Mouse (Mus musculus) CD4-positive helper T cell, adult 2 months (primary cell): ENCODE data around the gene Map3k6.

ENCODE experiments used
- DNase-seq: peaks from one replicate; pipeline ENCODE4 v3.0.0-alpha.2; 2012; ENCODE audit warnings: low read depth, missing footprints, low spot score

Map3k6 gene

DNA sequence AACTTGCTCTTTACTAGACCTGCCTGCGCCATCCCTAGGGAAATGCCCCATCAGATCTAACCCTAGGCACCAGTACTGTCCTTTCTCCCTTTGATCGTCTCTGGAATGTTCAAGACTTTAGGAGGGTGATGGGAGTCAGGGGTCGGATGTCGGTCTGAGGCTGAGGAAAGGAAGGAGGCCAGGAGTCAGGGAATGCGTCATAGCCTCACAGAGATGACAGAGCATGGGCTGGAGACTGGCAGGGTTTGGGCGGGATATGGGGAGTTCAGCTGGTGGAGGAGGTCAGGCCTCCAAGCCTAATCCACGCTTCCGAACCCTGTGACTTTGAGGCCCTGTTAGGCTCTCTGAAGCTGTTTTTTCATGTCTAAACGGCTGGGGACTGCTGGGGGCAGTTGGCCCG is 27.0 kb upstream of the Map3k6 start:
- DNase-seq = no peak

DNA sequence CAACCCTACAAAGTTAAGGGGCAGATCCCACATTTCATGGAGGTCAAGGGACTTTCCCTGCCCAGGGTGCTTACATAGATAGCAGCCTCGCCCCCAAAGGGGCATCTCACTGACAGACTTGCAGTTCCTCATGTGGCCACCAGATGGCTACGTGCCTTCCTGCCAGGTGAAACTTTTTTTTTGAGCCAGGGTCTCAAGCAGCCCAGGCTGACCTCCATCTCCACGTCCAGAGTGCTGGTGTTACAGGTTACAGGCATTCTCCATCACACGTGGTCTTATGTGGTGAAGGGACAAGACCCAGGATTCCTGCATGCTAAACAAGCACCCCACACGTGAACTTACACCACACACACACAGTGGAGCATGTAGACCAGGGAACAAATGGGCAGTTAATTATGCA is 23.0 kb upstream of the Map3k6 start:
- peak; percentile 69 for DNase-seq

DNA sequence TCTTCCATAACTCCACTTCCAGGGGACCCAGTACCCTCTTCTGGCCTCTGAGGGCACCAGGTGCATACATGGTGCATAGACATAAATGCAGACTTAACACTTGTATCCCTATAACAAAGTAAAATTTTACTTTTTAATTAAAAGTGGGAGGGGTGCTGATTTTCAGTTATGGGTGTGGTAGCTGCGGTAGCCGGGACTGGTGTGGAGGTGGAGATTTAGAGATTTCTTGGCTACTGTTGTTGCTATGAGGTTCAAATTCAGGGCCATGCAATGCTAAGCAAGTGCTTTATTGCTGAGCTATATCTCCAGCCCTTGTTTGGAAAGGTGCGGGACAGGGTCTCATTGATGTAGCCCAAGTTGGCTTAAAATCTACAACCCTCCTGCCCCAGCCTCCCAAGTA is 21.9 kb upstream of the Map3k6 start:
- DNase-seq = no peak

DNA sequence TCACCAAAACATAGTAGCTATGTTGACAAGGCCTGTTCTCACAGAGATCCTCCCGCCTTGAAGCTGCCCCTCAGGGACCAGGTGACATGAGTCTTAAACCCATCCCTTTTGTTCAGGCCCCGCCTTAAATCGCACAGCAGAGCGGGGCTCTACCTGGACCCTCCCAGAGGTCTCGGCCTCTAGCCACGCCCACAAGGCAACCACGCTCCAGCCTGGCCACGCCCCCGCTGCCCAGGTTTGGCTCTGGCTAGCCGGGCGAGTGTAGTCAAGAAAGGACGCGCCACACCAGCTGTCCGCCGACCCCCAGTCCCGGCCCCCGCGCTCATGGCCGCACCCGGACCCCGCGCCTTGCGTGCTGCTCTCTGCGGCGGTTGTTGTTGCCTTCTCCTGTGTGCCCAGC is 20.0 kb upstream of the Map3k6 start:
- no peak for DNase-seq

DNA sequence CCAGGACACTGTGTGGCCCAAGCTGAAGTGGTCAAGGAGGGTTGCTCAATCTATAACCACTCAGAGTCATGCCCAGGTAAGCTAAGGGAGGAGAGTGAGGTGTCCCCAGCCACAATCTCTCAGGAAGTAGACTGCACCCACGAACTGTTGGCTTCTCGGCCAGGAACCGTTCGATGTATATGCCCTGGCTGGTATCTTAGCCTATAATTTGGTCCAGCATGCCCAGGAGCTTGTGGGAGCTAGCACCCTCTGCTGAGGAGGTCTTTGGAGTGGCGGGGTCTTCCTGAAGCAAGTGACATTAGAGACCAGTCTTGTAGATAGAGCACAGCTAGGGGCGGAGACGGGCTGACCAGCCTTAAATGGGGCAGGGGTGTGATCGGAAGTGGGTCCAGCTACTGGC is 18.9 kb upstream of the Map3k6 start:
- no peak for DNase-seq

DNA sequence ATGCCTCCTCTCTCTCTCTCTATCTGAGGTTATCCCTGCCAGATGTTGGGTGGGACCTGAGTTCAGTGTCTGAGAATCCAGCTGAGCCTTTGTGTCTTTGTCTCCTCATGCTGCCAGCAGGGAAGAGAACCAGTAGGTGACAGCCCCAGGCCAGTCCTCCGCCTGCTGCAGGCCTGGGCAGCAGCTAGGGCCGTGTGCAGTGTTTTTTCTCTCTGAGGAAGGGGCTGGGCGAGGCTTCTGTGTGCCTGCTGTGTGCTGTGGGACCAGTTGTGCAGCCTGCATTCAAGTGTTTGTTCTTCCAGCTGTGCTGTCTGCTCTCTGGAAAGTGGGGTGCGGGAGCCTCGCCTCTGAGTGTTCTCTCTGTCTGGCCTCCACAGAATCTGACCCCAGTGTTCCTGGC is 16.7 kb upstream of the Map3k6 start:
- no peak for DNase-seq

DNA sequence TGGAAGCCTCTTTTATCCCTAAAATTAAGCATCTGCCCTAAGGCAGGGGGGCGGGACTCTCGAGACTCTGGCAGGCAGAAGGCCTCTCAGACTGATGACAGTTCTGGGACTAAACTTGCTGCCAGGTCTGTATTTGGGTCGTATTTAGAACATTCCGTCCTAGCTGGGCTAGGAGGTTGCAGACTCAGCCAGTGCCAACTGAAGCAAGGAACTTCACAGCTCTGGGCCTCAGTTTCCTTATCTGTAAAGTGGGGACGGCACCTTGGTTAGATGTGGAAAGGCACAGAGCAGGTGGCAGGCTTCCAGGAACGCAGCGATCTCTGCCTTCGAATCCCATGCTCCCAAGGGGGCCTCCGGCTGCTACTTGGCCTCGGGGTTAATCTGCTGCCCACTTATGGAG is 14.5 kb upstream of the Map3k6 start:
- no peak for DNase-seq

DNA sequence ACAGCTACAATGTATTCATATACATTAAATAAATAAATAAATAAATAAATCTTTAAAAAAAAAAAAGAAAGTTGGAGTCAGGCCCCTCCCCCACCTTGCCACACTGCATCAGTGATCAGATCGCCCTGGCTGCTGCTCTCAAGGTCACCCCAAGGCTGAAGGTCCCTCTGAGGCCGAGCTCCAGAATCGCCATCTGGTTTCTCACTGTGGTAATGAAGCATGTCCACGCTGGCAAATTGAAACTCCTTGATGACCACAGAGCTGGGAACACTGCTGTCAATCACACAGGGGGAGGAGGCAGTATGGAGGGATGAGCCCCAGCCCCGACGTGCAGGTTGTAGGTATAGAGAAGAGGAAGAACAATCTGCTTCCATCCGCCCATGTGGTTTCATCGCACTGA is 13.0 kb upstream of the Map3k6 start:
- no peak for DNase-seq

DNA sequence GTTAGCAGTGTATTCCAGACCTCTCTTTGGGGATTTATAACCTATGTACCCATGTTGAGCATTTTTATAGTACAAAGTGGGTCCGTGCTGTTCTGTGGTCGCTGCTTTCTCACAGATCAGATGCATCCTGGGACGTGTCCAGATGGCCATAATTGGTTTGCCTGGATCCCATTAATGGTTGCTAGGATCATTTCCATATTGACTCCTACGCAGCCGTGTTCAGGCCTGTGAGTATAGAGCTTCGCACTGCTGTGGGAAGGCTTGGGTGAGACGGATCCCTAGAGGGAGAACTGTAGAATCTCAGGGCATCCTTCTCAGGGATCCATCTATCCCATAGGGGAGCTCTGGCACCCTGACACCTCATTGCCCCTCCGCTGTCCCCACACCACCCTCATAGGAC is 11.0 kb upstream of the Map3k6 start:
- DNase-seq = no peak

DNA sequence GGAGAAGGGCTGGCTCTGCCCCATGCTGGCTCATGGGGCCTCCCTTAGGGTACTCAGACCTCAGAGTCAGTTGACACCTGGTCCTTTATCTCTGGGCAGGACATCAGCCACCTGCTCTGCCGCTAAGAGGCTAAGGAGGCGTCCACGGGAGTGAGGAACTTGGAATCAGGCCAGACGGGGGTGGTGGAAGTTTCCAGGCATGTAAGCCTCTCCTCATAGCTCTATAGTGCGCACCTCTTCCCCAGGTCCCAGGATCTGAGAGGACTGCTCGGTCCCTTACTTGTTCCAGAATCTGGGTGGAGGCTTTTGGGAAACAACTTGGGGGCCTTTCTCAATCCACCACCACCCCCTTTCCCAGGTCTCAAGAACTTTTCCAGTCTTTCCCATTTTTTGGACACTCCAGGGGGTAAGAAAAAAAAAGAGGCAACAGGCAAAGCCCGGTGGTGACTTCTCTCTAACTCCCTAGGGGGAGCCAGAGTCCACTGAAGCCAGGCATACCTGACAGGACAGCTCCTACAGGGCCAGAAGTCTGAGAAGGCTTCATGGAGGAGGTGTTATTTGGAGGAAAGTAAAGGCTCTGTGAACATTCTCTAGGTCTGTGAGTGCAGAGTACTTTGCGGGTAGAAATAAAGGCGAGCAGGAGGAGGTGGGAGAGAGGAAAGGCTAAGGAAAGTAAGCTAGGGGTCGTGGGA is 7.2 kb upstream of the Map3k6 start:
- peak; percentile 52 for DNase-seq

DNA sequence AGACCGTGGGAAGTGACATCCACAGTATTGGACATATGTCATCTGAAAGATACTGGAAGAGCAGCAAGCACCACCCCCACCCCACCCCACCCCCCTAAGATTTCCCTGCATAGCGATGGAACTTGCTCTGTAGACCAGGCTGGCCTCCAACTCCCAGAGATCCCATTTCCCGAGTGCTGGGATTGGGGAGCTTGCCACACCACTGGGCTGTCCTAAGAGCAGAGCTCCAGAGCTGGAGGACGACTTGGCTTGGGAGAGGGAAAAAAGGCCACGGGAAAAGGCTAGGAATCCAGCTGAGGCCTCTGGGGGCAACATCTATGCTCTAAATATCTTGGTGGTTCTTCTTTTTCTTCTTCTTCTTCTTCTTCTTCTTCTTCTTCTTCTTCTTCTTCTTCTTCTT is 5.8 kb upstream of the Map3k6 start:
- DNase-seq = no peak

DNA sequence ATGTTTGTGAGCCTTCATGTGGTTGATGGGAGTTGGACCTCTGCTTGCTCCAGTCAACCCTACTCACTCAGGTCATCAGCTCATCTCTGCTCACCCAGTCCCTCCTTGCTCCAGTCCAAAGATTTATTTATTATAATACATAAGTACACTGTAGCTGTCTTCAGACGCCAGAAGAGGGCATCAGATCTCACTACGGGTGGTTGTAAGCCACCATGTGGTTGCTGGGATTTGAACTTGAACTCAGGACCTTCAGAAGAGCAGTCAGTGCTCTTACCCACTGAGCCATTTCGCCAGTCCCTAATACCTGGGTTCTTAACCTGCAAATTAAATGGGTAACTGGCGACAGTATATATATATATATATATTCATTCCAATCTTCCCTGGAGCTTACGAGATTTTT is 5.2 kb upstream of the Map3k6 start:
- DNase-seq = no peak

DNA sequence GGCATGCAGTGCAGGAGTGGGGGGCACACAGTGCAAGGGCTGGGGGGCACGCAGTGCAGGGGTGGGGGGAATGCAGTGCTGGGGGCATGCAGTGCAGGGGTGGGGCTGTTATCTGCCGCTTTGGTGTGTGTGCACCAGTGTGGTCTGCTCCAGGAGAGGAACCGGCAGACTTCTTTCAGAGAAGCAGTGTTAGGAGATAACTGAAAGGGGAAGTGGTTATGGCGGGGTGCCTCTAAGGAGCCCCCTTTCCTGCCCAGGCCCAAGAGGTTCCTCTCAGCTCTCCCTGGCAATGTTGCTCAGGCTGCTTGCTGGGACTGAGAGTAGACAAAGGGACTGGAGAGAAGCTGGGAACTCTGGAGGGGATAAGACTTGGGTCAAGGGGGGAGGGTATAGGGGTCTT is 2.7 kb upstream of the Map3k6 start:
- DNase-seq = no peak

DNA sequence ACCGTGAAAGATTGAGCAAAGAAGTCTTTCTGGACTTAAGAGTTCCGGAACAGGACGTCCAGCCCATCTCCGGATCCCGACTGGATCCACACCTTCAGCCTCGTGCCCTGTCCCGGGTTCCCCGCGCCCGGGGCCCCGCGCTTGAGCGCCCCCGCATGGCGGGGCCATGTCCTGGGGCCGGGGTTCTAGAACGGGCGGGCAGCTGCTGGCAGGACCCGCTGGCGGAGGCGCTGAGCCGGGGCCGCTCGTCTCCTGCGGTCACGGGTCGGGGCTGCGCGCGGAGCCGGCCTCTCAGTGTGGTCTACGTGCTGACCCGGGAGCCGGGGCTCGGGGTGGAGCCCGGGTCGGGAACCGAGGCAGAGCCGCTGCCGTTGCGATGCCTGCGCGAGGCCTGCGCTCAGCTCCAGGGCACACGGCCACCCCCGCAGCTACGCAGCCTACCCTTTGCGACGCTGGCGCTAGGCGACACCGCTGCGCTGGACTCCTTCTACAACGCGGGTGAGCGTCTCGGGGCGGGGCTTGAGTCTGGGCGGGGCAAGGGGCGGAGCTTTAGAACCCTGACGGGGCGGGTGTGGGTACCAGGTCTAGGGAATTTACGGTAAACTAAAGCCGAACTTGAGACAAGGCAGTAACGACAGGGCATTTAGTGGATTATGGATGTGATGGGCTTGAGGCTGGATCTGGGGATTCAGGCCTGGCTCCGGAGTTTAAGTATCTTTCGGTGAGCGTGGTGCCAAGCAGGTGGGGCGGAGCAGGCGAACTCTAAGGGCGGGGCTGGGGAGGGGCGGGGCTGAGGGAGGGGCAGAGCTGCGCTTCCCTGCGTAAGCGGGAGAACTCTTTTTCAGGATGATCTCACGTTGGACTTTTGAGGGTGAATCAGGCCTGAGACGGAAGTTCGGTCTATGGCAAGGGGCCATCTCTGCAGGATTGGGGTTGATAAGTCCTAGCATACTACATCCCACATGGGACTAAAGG is 603 bp downstream of the Map3k6 start:
- peak; percentile 88 for DNase-seq

DNA sequence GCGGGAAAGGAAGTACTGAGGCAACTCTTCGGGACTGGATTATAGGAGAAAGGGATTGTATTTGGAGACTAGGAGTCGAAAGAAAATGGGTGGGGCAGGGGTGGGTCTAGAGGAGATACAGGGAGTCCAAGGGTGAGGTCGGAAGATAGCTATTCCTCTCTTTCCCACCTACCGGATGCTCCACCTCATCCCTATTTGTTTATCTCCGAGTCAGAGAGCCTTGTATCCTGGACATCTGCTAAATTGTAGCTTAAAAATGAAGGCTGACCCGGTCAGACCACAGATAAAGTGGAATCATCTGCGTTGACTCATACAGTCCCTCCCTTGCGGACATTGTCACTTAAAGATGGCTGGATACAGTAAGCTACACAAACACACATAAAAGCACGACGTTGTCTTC is 1.3 kb downstream of the Map3k6 start:
- DNase-seq = no peak

DNA sequence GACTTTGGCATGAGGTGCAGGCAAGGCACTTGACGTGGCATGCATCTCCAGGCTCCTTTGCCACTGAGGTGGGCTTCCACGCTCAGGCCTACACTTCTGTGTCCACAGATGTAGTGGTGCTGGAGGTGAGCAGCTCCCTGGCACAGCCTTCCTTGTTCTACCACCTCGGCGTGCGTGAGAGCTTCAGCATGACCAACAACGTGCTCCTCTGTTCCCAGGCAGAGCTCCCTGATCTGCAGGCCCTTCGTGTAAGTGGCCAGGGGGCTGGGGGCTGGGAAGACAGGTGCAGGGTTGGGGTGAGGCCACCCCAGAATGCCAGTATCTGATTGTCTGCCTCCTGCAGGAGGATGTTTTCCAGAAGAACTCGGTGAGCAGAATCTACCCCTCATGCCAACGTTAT is 2.1 kb downstream of the Map3k6 start:
- DNase-seq = no peak

DNA sequence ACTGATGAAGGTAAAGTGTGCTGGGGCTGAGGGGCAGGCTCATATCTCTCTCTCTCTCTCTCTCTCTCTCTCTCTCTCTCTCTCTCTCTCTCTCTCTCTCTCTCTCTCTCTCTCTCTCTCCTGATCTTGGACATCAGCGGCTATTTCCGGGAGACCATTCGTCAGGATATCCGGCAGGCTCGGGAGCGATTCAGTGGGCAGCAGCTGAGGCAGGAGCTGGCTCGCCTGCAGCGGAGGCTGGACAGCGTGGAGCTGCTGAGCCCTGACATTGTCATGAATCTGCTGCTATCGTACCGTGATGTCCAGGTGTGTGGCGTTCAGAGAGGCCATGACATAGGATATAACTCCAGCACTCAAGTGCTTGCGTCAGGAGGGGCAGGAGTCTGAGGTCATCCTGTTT is 2.9 kb downstream of the Map3k6 start:
- DNase-seq = no peak

DNA sequence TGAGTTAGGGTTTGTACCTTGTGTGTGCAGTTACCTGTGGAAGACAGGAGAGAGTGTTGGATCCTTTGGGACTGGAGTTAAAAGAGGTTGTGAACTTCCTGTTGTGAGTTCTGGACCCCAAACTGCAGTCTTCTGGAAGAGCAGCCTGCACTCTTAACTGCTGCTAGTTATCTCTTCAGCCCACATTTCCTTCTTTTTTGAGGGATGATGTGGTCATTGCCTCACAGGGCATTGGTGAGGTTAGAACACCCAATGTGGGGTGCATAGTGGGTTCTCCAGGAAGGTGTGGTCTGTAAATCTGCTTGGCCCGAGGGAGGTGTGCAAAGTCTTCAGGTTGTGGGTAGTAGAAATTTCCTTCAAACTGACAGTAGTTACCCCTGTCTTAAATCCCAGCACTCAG is 3.7 kb downstream of the Map3k6 start:
- no peak for DNase-seq

DNA sequence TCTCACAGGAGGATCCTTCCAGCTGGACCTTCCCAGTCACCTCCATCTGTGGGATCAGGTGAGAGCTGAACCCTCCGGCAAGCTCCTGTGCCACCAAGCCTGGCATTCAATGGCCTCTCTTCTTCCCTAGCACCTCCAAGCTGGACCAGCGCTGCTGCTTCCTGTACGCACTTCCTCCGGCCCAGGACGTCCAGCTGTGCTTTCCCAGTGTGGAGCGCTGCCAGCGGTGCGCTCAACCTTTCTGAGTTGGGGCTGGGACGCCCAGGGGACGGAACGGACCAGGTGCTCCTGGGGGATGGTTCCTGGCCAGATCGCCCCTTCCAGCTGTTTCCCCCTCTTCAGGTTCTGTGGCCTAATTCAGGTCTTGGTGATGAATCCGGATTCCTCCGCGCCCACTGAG is 6.5 kb downstream of the Map3k6 start:
- DNase-seq = no peak

DNA sequence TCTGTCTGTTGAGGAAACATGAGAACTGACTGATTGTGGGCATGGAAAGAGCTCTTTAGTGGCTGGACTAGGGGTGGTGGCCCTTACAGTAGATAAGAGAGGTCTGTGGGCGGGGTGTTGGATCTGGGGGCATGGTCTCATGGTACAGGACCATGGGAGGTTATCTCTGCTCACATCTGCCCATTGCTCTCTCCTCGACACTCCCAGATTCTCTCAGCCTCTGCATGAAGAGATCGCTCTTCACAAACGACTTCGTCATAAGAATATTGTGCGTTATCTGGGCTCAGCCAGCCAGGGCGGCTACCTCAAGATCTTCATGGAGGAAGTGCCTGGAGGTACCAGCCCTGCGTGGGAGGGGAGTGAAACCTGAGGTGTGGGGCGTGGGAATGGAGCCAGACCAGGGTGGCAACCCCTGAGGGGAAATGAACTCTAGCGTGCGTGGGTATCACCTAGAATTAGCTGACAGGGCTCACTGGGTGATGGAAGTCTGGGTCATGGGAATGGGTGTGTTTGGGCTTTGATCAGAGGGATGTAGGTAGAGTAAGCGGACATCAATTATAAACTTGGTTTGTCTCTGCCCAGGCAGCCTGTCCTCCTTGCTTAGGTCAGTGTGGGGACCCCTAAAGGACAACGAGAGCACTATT is 7.3 kb downstream of the Map3k6 start:
- peak; percentile 71 for DNase-seq

DNA sequence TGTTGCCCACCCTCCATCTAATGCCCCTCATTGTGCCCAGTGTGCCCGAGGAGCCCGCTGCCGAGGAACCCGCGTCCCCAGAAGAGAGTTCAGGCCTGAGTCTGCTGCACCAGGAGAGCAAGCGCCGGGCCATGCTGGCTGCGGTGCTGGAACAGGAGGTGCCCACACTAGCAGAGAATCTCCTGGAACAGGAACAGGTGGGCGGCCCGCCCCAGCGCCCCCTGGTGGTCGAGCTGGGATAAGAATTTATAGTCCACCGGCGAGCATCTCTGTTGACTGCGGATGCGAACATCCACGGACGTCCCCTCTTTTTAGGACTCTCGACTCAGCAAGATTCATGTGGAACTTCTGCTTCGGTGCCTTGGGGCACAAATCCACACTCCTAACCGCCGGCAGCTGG is 10.0 kb downstream of the Map3k6 start:
- peak; percentile 81 for DNase-seq

DNA sequence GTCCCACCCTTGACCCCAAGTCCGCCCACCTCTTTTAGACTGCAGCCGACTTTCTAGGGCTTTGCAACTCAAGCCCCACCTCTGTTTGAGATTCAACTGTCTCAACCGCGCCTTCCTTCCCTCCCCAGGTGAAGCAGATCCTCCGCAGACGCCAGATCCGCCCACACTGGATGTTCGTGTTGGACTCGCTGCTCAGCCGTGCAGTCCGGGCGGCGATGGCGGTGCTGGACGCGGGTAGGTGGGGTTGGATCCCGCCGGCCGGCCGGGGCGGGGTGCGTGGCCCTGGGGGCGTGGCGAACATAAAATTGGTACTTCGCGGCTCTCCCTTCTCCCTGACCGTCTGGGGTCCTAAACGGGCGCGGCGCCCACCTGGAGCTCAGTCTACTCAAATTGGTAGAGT is 10.6 kb downstream of the Map3k6 start:
- DNase-seq = peak; percentile 21

DNA sequence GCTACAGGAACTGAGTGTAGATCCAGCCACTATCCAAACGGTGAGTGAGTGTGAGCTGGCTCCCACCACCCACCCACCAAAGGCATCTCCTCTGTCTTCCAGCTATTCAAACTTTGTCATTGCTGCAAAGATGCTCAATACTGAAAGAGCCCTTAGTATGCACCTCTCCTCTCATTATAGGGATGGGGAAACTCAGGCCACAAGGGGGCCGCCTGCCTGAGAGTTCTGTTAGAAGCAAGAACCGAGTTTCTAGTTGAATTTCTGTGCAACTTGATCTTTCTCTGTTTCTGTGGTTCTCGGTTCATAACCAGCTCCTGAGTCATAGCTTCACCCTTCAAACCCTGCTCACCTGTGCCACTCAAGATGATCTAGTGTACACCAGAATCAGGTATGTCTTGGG is 11.5 kb downstream of the Map3k6 start:
- DNase-seq = no peak
